Mouse (Mus musculus): ENCODE results near the gene Tnf. TPM values are rescaled to one million over a fixed set of nuclear protein-coding genes. Genes with fewer than 3 reads are reported as not detected.
A peak's percentile ranks its signal among the peaks of the same experiment; 100 is the strongest.

Tnf gene
- 1 to 10 TPM; 1.1 to 1.7 TPM for total RNA-seq (2021)
- long read RNA-seq, experiment 1 = 0 reads
- long read RNA-seq, experiment 2, partial matches to known transcripts = 0 of 2 reads
- long read RNA-seq, experiment 2, other reads (novel, unspliced or antisense) = 0 of 2 reads

GRCm38 (mm10) chr17:35201787-35202186, at the start of gene Tnf:
Gene Tnf, minus strand, starts transcription at chr17:35202007.
- DNase-seq (ENCODE audit: low spot score in 2 of 2) = peak in 1 of 2 experiments; percentile 52

- DNase-seq (ENCODE audit: low spot score in 2 of 2) = no peak
Measured at GRCm38 (mm10) chr17:35251162-35251719, 49.4 kb upstream of the Tnf start.

- DNase-seq (ENCODE audit: low spot score in 2 of 2) = no peak
Measured at GRCm38 (mm10) chr17:35250348-35251120, 48.7 kb upstream of the Tnf start.

GRCm38 (mm10) chr17:35249451-35250197, 47.8 kb upstream of the Tnf start:
- DNase-seq (ENCODE audit: low spot score in 2 of 2) = no peak

GRCm38 (mm10) chr17:35248986-35249385, 47.2 kb upstream of the Tnf start:
- DNase-seq (ENCODE audit: low spot score in 2 of 2) = no peak

GRCm38 (mm10) chr17:35247144-35247543, 45.3 kb upstream of the Tnf start:
- DNase-seq (ENCODE audit: low spot score in 2 of 2) = no peak

- DNase-seq (ENCODE audit: low spot score in 2 of 2) = peak in 1 of 2 experiments; percentile 10
Measured at GRCm38 (mm10) chr17:35245731-35246623, 44.2 kb upstream of the Tnf start.

- DNase-seq (ENCODE audit: low spot score in 2 of 2) = no peak
Measured at GRCm38 (mm10) chr17:35244999-35245398, 43.2 kb upstream of the Tnf start.

- peak in 1 of 2 experiments; percentile 69 for DNase-seq (ENCODE audit: low spot score in 2 of 2)
Measured at GRCm38 (mm10) chr17:35243086-35243485, 41.3 kb upstream of the Tnf start.

- DNase-seq (ENCODE audit: low spot score in 2 of 2) = peak; percentile 65 to 78
Measured at GRCm38 (mm10) chr17:35242015-35242941, 40.5 kb upstream of the Tnf start.

- peak; percentile 94 to 96 for DNase-seq (ENCODE audit: low spot score in 2 of 2)
Measured at GRCm38 (mm10) chr17:35241305-35242014, 39.7 kb upstream of the Tnf start, which contains the start of gene Ddx39b. Gene Ddx39b, plus strand, starts transcription at chr17:35241746.

GRCm38 (mm10) chr17:35240384-35241304, 38.8 kb upstream of the Tnf start:
- no peak for DNase-seq (ENCODE audit: low spot score in 2 of 2)

- no peak for DNase-seq (ENCODE audit: low spot score in 2 of 2)
Measured at GRCm38 (mm10) chr17:35239700-35240099, 37.9 kb upstream of the Tnf start.

GRCm38 (mm10) chr17:35237504-35237903, 35.7 kb upstream of the Tnf start:
- no peak for DNase-seq (ENCODE audit: low spot score in 2 of 2)

GRCm38 (mm10) chr17:35236996-35237395, 35.2 kb upstream of the Tnf start:
- DNase-seq (ENCODE audit: low spot score in 2 of 2) = no peak

- peak; percentile 95 for DNase-seq (ENCODE audit: low spot score in 2 of 2)
Measured at GRCm38 (mm10) chr17:35236390-35236746, 34.6 kb upstream of the Tnf start.

GRCm38 (mm10) chr17:35235614-35236389, 34.0 kb upstream of the Tnf start, which contains the start of gene Nfkbil1:
Gene Nfkbil1, minus strand, starts transcription at chr17:35235792.
- peak; percentile 72 to 89 for DNase-seq (ENCODE audit: low spot score in 2 of 2)

Data from gastrocnemius, postnatal 4 days (tissue).